Mouse (Mus musculus) limb, embryonic 12.5 days (tissue): ENCODE measurements around the gene Ceacam13. TPM values are rescaled to one million over a fixed set of nuclear protein-coding genes. Genes with fewer than 3 reads are reported as not detected.
"Not testable (repeated sequence)": the region's sequence is repeated elsewhere in the genome, so short reads cannot be mapped to it uniquely, and the experiment has no call there.

ENCODE experiments used
- ATAC-seq: fragments of 200-750 bp; cut with Nextera tagmentation; 2 replicates; pipeline ENCODE4 v1.8.0; 2017; ENCODE audit warnings: low read depth, moderate TSS enrichment; ENCODE audit not compliant: insufficient number of reproducible peaks, insufficient read depth, low FRiP score, low TSS enrichment
- H3K27ac ChIP-seq: fragments of 300-500 bp; sonication (generic); 2 replicates; pipeline ENCODE4 v1.5.1; 2016; ENCODE audit warnings: mild to moderate bottlenecking, moderate library complexity
- H3K27me3 ChIP-seq: fragments of 300-500 bp; sonication (generic); 2 replicates; pipeline ENCODE4 v1.6.1; 2016; ENCODE audit warnings: mild to moderate bottlenecking, moderate library complexity
- H3K36me3 ChIP-seq: fragments of 300-500 bp; sonication (generic); 2 replicates; pipeline ENCODE4 v1.6.1; 2016; ENCODE audit warnings: mild to moderate bottlenecking, moderate library complexity
- H3K4me1 ChIP-seq: fragments of 300-500 bp; sonication (generic); replicated peaks from 2 replicates; pipeline ENCODE4 v1.6.1; 2016
- H3K4me2 ChIP-seq: fragments of 300-500 bp; sonication (generic); 2 replicates; pipeline ENCODE4 v1.6.1; 2016; ENCODE audit warnings: mild to moderate bottlenecking, moderate library complexity
- H3K4me3 ChIP-seq: fragments of 300-500 bp; sonication (generic); replicated peaks from 2 replicates; pipeline ENCODE4 v1.5.1; 2016; ENCODE audit warnings: mild to moderate bottlenecking
- H3K9ac ChIP-seq: fragments of 300-500 bp; sonication (generic); replicated peaks from 2 replicates; pipeline ENCODE4 v1.6.1; 2016; ENCODE audit warnings: mild to moderate bottlenecking, moderate library complexity
- H3K9me3 ChIP-seq: fragments of 300-500 bp; sonication (generic); 2 replicates; pipeline ENCODE4 v1.6.1; 2016; ENCODE audit warnings: mild to moderate bottlenecking, moderate library complexity
- WGBS: fragments of 180-500 bp; shearing (Covaris S2); methylation state at CpG from one replicate; pipeline ENCODE4 v1.1.7; 2016; 5-methylcytosine and 5-hydroxymethylcytosine counted together
- microRNA-seq: library from miRNA; unstranded; fragments of <30 nt; microRNA quantifications from one replicate; pipeline ENCODE4, GENCODE M21; 2017
- polyA plus RNA-seq: library from polyadenylated mRNA; unstranded; fragments of >200 nt; fragmentation: Nextera tagmentation; extraction: Ambion mirVana; gene quantifications from 2 replicates; pipeline ENCODE4 v1.2.1, GENCODE M21; 2016

The Ceacam13 gene
- polyA plus RNA-seq, result not detected in 2 replicates

DNA sequence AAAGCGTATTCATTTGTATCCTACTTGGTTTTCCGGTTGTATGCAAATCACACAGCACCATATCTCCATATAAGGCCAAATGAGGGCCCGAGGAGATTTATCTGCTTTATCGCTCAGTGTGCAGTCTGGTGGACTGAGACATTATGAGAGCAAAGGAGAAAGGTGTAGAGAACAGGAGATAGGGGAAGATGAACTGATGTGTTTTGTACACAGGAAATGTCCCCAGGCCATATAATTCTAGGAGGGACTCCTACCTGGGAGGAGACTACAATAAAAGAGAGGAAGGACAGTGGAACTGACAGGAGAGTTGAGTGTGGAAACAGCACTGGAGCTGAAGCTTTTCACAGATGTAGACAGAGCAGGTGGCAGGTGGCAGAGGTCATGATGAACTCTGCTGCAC, at the start of gene Ceacam13:
Gene Ceacam13, plus strand, starts transcription at position 301 of the 400 bp plus-strand sequence.
- Histone ChIP-seq H3K4me1 (no peaks in the 10 kb centered on the region), H3K27me3 (no peaks in the 10 kb centered on the region), H3K4me2 (no peak within 1 kb of the TSS), H3K27ac (no peak within 1 kb of the TSS), H3K4me3 (no peak within 1 kb of the TSS), H3K36me3 (no peaks in the 10 kb centered on the region), H3K9me3 (peaks cover 69% of the 10 kb centered on the region), H3K9ac (no peak within 1 kb of the TSS)
- 84% methylated on average over 4 of the region's 4 CpGs for WGBS
- no peak for ATAC-seq

DNA sequence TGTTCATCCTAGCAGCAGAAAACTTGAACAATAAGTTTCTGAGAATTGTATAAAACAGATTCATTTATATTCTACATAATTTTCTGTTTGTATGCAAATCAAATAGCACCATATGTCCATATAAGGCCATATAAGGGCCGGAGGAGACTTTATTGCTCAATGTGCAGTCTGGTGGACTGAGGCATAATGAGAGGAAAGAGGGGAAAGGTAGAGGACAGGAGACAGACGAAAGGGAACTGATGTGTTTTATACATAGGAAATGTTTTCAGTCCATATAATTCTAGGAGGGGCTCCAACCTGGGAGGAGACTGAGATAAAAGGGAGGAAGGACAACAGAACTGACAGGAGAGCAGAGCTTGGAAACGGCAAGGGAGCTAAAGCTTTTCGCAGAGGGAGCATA, 37.9 kb upstream of the Ceacam13 start, which contains the start of gene Ceacam11:
Gene Ceacam11, plus strand, starts transcription at position 301 of the 400 bp plus-strand sequence.
- peaks cover 69% of the 10 kb centered on the region for H3K9me3 ChIP-seq
- H3K36me3 ChIP-seq, result no peaks in the 10 kb centered on the region
- no peak within 1 kb of the TSS for H3K4me2 ChIP-seq
- no peak within 1 kb of the TSS for H3K4me3 ChIP-seq
- WGBS, result 83% methylated on average over 4 of the region's 4 CpGs
- no peak for ATAC-seq
- H3K4me1 ChIP-seq, result no peaks in the 10 kb centered on the region
- no peak within 1 kb of the TSS for H3K9ac ChIP-seq
- no peak within 1 kb of the TSS for H3K27ac ChIP-seq
- no peaks in the 10 kb centered on the region for H3K27me3 ChIP-seq

DNA sequence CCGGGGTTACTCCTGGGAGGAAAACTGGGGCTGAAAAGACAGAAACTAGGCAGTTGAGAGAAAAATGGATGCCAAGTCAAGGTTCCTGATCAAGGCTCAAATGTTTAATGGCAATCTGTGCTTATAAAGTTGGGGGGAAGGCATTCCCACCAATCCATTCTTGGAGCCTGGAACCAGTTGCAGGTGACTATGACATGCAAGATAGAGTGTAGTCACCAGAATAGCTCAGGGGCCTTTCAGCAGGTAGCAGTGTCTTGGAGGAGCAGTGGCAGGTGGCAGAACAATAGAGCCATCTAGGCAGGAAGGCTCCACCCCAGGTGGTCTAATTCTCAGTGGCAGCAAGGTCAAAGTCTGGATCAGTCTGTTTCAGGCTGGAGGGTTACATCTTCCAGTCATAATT, 8.6 kb upstream of the Ceacam13 start:
- H3K36me3 ChIP-seq, H3K4me3 ChIP-seq, H3K9ac ChIP-seq, H3K4me1 ChIP-seq, H3K27ac ChIP-seq, ATAC-seq, H3K4me2 ChIP-seq, H3K27me3 ChIP-seq: not testable (repeated sequence)
- peaks cover 50% of the 10 kb centered on the region for H3K9me3 ChIP-seq
- WGBS, result 88% methylated on average over 1 of the region's 1 CpGs

DNA sequence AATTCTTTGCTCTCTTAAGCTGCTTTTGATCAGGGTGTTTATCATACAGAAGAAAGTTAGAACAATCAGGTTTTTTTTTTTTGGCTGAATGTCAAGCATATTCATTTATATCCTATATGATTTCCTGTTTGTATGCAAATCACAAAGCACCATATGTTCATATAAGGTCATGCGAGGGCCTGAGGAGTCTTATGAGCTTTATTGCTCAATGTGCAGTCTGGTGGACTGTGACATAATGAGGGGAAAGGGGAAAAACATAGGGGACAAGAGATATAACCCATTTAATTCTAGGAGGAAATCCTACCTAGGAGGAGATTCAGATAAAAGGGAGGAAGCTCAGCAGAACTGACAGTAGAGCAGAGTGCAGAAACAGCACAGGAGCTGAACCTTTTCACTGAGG, 55.9 kb downstream of the Ceacam13 start, which contains the start of gene Ceacam12:
Gene Ceacam12, plus strand, starts transcription at position 301 of the 400 bp plus-strand sequence.
- Histone ChIP-seq H3K9ac (no peak within 1 kb of the TSS), H3K4me3 (no peak within 1 kb of the TSS), H3K4me2 (no peak within 1 kb of the TSS), H3K9me3 (peaks cover 82% of the 10 kb centered on the region), H3K27me3 (no peaks in the 10 kb centered on the region), H3K36me3 (no peaks in the 10 kb centered on the region), H3K27ac (no peak within 1 kb of the TSS), H3K4me1 (no peaks in the 10 kb centered on the region)
- ATAC-seq, result no peak
- WGBS, result 77% methylated on average over 1 of the region's 1 CpGs

Small RNA genes lying within 50 kb of the gene (microRNA-seq; reads per million reads assigned to microRNA genes)
- not detected for gene Gm22414

Other genes starting within 250 kb of the Ceacam13 start
- not detected in 2 replicates for gene Ceacam14, start 197.3 kb upstream of the Ceacam13 start, polyA plus RNA-seq
- gene Gm5155, start 138.1 kb upstream of the Ceacam13 start, polyA plus RNA-seq, result not detected in 2 replicates
- not detected in 2 replicates for gene Ceacam11, start 37.8 kb upstream of the Ceacam13 start, polyA plus RNA-seq
- gene Ceacam12, start 56.0 kb downstream of the Ceacam13 start, polyA plus RNA-seq, result not detected in 2 replicates
- gene Igfl3, start 166.6 kb downstream of the Ceacam13 start, polyA plus RNA-seq, result not detected in 2 replicates
- gene Mill1, start 235.5 kb downstream of the Ceacam13 start, polyA plus RNA-seq, result not detected in 2 replicates